Mouse (Mus musculus): ENCODE data around the gene E130114P18Rik. TPM values are rescaled to one million over a fixed set of nuclear protein-coding genes. Genes with fewer than 3 reads are reported as not detected.
A peak's percentile ranks its signal among the peaks of the same experiment; 100 is the strongest.

Gene E130114P18Rik
- polyA plus RNA-seq, 1 experiment from 2014 or later, result 50.8 TPM

- peak overlapping the region; percentile 64 for H3K9ac ChIP-seq
- H3K27me3 ChIP-seq, result peaks cover 47% of the 10 kb centered on the region
- H3K27ac ChIP-seq, result peak overlapping the region; percentile 75
- ATAC-seq (ENCODE audit: low FRiP score), result peak; percentile 81
- no peaks in the 10 kb centered on the region for H3K36me3 ChIP-seq (replicated peaks)
- peak overlapping the region; percentile 45 for H3K4me3 ChIP-seq (replicated peaks)
- H3K9me3 ChIP-seq, result no peaks in the 10 kb centered on the region
- H3K4me1 ChIP-seq, result peaks cover 32% of the 10 kb centered on the region
- peak overlapping the region; percentile 70 for H3K4me2 ChIP-seq
- under 1% methylated on average over 38 of the region's 38 CpGs for WGBS
Measured at GRCm38 (mm10) chr4:97757207-97757977, 20.5 kb downstream of the E130114P18Rik start.

- no peak overlapping the region for H3K9ac ChIP-seq
- no peak overlapping the region for H3K4me3 ChIP-seq (replicated peaks)
- peaks cover 50% of the 10 kb centered on the region for H3K4me1 ChIP-seq
- 0 out of 2 replicates have a peak overlapping the region, but pooled peaks have one; percentile 2 for H3K4me2 ChIP-seq
- ATAC-seq (ENCODE audit: low FRiP score), result no peak
- no peak overlapping the region for H3K27ac ChIP-seq
- H3K27me3 ChIP-seq, result peaks cover 55% of the 10 kb centered on the region
- H3K9me3 ChIP-seq, result no peaks in the 10 kb centered on the region
- WGBS, result 12% methylated on average over 12 of the region's 12 CpGs
- no peaks in the 10 kb centered on the region for H3K36me3 ChIP-seq (replicated peaks)
Measured at GRCm38 (mm10) chr4:97754241-97754640, 23.6 kb downstream of the E130114P18Rik start.

GRCm38 (mm10) chr4:97753521-97753920 is 24.4 kb downstream of the E130114P18Rik start:
- ATAC-seq (ENCODE audit: low FRiP score), result no peak
- H3K4me3 ChIP-seq (replicated peaks), result no peak overlapping the region
- peaks cover 45% of the 10 kb centered on the region for H3K4me1 ChIP-seq
- no peak overlapping the region for H3K4me2 ChIP-seq
- H3K9me3 ChIP-seq, result no peaks in the 10 kb centered on the region
- no peak overlapping the region for H3K9ac ChIP-seq
- WGBS, result 12% methylated on average over 1 of the region's 1 CpGs
- H3K27ac ChIP-seq, result no peak overlapping the region
- H3K36me3 ChIP-seq (replicated peaks), result no peaks in the 10 kb centered on the region
- peaks cover 54% of the 10 kb centered on the region for H3K27me3 ChIP-seq

- no peaks in the 10 kb centered on the region for H3K36me3 ChIP-seq (replicated peaks)
- H3K9ac ChIP-seq, result peak overlapping the region; percentile 52; the same call in 1 of the 2 replicates
- H3K4me2 ChIP-seq, result peak overlapping the region; percentile 68
- H3K4me1 ChIP-seq, result peaks cover 38% of the 10 kb centered on the region
- H3K27ac ChIP-seq, result no peak overlapping the region; the same call in 1 of the 2 replicates
- H3K9me3 ChIP-seq, result no peaks in the 10 kb centered on the region
- 16% methylated on average over 5 of the region's 5 CpGs for WGBS
- peaks cover 56% of the 10 kb centered on the region for H3K27me3 ChIP-seq
- peak overlapping the region; percentile 32 for H3K4me3 ChIP-seq (replicated peaks)
- no peak for ATAC-seq (ENCODE audit: low FRiP score)
Measured at GRCm38 (mm10) chr4:97752276-97753010, 25.4 kb downstream of the E130114P18Rik start.

- H3K27ac ChIP-seq, result peak overlapping the region; percentile 3
Measured at GRCm38 (mm10) chr4:97751483-97752251, 26.2 kb downstream of the E130114P18Rik start.

GRCm38 (mm10) chr4:97751030-97751482 is 26.8 kb downstream of the E130114P18Rik start:
- Histone ChIP-seq H3K4me3 (replicated peaks) (peak overlapping the region; percentile 32), H3K4me1 (peaks cover 37% of the 10 kb centered on the region), H3K27ac (peak overlapping the region; percentile 3; the same call in 1 of the 2 replicates), H3K27me3 (peaks cover 49% of the 10 kb centered on the region), H3K9me3 (no peaks in the 10 kb centered on the region), H3K9ac (peak overlapping the region; percentile 52), H3K36me3 (replicated peaks) (no peaks in the 10 kb centered on the region), H3K4me2 (peak overlapping the region; percentile 68)
- peak; percentile 70 for ATAC-seq (ENCODE audit: low FRiP score)
- WGBS, result under 1% methylated on average over 20 of the region's 20 CpGs

More at GRCm38 (mm10) chr4:97751483-97752251, 26.2 kb downstream of the E130114P18Rik start:
- Histone ChIP-seq H3K4me1 (peaks cover 34% of the 10 kb centered on the region), H3K9me3 (no peaks in the 10 kb centered on the region), H3K4me2 (peak overlapping the region; percentile 68), H3K4me3 (replicated peaks) (peak overlapping the region; percentile 32), H3K9ac (peak overlapping the region; percentile 52), H3K27me3 (peaks cover 55% of the 10 kb centered on the region), H3K36me3 (replicated peaks) (no peaks in the 10 kb centered on the region)
- peak; percentile 51 for ATAC-seq (ENCODE audit: low FRiP score)
- 2% methylated on average over 40 of the region's 40 CpGs for WGBS

GRCm38 (mm10) chr4:97750401-97750800 is 27.5 kb downstream of the E130114P18Rik start:
- Histone ChIP-seq H3K36me3 (replicated peaks) (no peaks in the 10 kb centered on the region), H3K27ac (no peak overlapping the region), H3K27me3 (peaks cover 43% of the 10 kb centered on the region), H3K4me2 (no peak overlapping the region), H3K4me1 (peaks cover 43% of the 10 kb centered on the region), H3K4me3 (replicated peaks) (no peak overlapping the region), H3K9me3 (no peaks in the 10 kb centered on the region), H3K9ac (no peak overlapping the region)
- ATAC-seq (ENCODE audit: low FRiP score), result no peak
- 42% methylated on average over 4 of the region's 4 CpGs for WGBS

GRCm38 (mm10) chr4:97746106-97746900 is 31.6 kb downstream of the E130114P18Rik start:
- H3K27ac ChIP-seq, result no peak overlapping the region
- peak overlapping the region; percentile 62 for H3K4me2 ChIP-seq
- H3K9ac ChIP-seq, result peak overlapping the region; percentile 58
- no peaks in the 10 kb centered on the region for H3K9me3 ChIP-seq
- WGBS, result 7% methylated on average over 19 of the region's 19 CpGs
- H3K36me3 ChIP-seq (replicated peaks), result no peaks in the 10 kb centered on the region
- ATAC-seq (ENCODE audit: low FRiP score), result peak; percentile 15
- peak overlapping the region; percentile 38 for H3K4me3 ChIP-seq (replicated peaks)
- H3K27me3 ChIP-seq, result peaks cover 12% of the 10 kb centered on the region
- H3K4me1 ChIP-seq, result peaks cover 18% of the 10 kb centered on the region

GRCm38 (mm10) chr4:97745296-97746105 is 32.4 kb downstream of the E130114P18Rik start:
- Histone ChIP-seq H3K27me3 (peaks cover 12% of the 10 kb centered on the region), H3K4me3 (replicated peaks) (peak overlapping the region; percentile 38), H3K27ac (0 out of 2 replicates have a peak overlapping the region, but pooled peaks have one; percentile 47), H3K36me3 (replicated peaks) (no peaks in the 10 kb centered on the region), H3K9me3 (no peaks in the 10 kb centered on the region), H3K4me2 (peak overlapping the region; percentile 62), H3K4me1 (peaks cover 11% of the 10 kb centered on the region), H3K9ac (peak overlapping the region; percentile 58)
- 5% methylated on average over 32 of the region's 32 CpGs for WGBS
- ATAC-seq (ENCODE audit: low FRiP score), result peak; percentile 84

- peaks cover 3% of the 10 kb centered on the region; the same call in 1 of the 2 replicates for H3K27me3 ChIP-seq
- no peaks in the 10 kb centered on the region for H3K36me3 ChIP-seq (replicated peaks)
- WGBS, result 81% methylated on average over 5 of the region's 5 CpGs
- no peak overlapping the region for H3K4me3 ChIP-seq (replicated peaks)
- peaks cover 11% of the 10 kb centered on the region for H3K4me1 ChIP-seq
- ATAC-seq (ENCODE audit: low FRiP score), result no peak
- no peak overlapping the region for H3K4me2 ChIP-seq
- H3K9me3 ChIP-seq, result no peaks in the 10 kb centered on the region
- H3K9ac ChIP-seq, result no peak overlapping the region
- H3K27ac ChIP-seq, result no peak overlapping the region
Measured at GRCm38 (mm10) chr4:97743932-97744331, 33.9 kb downstream of the E130114P18Rik start.

Data from forebrain, embryonic 12.5 days (tissue).